Comparison of ENCODE assay signal across 10 mouse cellular contexts in the genomic region with DNA sequence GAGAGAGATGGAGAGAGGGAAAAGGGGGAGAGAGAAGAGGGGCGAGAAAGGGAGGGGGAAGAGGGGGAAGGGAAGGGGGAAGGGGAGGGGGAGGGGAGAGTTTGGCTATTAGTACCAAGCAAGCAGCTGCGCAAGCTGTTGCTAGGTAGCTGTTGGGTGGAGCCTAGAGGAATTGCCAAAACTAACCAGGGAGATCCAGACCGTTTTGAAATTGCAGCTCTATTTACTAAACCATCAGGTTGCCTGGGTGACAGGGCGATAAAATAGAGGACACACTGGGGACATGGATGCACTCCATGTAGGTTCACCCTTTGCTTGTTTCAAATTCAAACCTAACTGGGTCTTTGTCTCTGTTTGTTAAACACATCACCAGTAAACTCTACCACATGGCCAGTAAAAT. TPM values are rescaled to one million over a fixed set of nuclear protein-coding genes. Genes with fewer than 3 reads are reported as not detected.
DNase-seq lines count a peak whose midpoint lies in the region; ATAC-seq and TF ChIP-seq lines count a peak whose summit lies in the region.
"Had no signal": no experiment of that assay in that cellular context is flagged by ENCODE, and none has a peak within 500 bp of the region (broad histone marks: within the 10 kb centered on the region; RNA-seq: fewer than 3 reads in every experiment).

No protein-coding gene starts in this region.

- WGBS in hindbrain, postnatal 0 days: 10% methylated on average over 4 of the region's 4 CpGs

- H3K4me3 ChIP-seq in gastrocnemius, adult 2 months: peak overlapping the region; percentile 60
- H3K4me3 ChIP-seq in hindbrain, postnatal 0 days (ENCODE audit: low read length): no peak overlapping the region
- H3K4me3 ChIP-seq: liver, embryonic 15.5 days had no signal

- no peaks in the 10 kb centered on the region for H3K9me3 ChIP-seq in hindbrain, postnatal 0 days (ENCODE audit: low read length)
- H3K9me3 ChIP-seq: liver, embryonic 15.5 days had no signal

- intact Hi-C loops in gastrocnemius, adult 2 months (cut with DNase I): loop anchor here (5.0 kb wide), 1 partner anchor 36 kb away; no protein-coding TSS in a partner anchor
- intact Hi-C loops in gastrocnemius, postnatal 36 days (cut with DNase I): loop anchor here (10.0 kb wide), 1 partner anchor 468 kb away; no protein-coding TSS in a partner anchor

- H3K27me3 ChIP-seq in hindbrain, postnatal 0 days (ENCODE audit: insufficient read depth, low read length): no peaks in the 10 kb centered on the region
- H3K27me3 ChIP-seq: liver, embryonic 15.5 days had no signal

- peak; percentile 72 for DNase-seq in gastrocnemius, adult 2 months
- no peak for DNase-seq in gastrocnemius, postnatal 36 days
- DNase-seq in thymus, postnatal 4 days: peak; percentile 30
- DNase-seq in thymus, postnatal 36 days: no peak
- DNase-seq in hindbrain, postnatal 0 days (ENCODE audit: low spot score): peak; percentile 43
- peak; percentile 40 for DNase-seq in skeletal muscle tissue, adult 2 months (ENCODE audit: low read depth, low spot score)
- no peak for DNase-seq in left cerebral cortex, adult 11 months (ENCODE audit: low spot score)
- no peak for DNase-seq in right cerebral cortex, postnatal 25 days

- no peak for TF ChIP-seq CTCF in gastrocnemius, adult 2 months (IDR thresholded peaks at IDR 0.05)
- no peak for TF ChIP-seq CTCF in hindbrain, postnatal 0 days (IDR thresholded peaks at IDR 0.05; ENCODE audit: low read depth)

- peaks cover 9% of the 10 kb centered on the region; the same call in 1 of the 2 replicates for H3K4me1 ChIP-seq in hindbrain, postnatal 0 days (ENCODE audit: insufficient read depth, low read length)
- H3K4me1 ChIP-seq: liver, embryonic 15.5 days had no signal

- peak overlapping the region; percentile 81 for H3K27ac ChIP-seq in gastrocnemius, adult 2 months
- H3K27ac ChIP-seq in hindbrain, postnatal 0 days: no peak overlapping the region
- H3K27ac ChIP-seq: liver, embryonic 15.5 days had no signal

- H3K36me3 ChIP-seq in hindbrain, postnatal 0 days (ENCODE audit: insufficient read depth, low read length): no peaks in the 10 kb centered on the region
- H3K36me3 ChIP-seq: liver, embryonic 15.5 days had no signal

- H3K9ac ChIP-seq in hindbrain, postnatal 0 days (replicated peaks; ENCODE audit: low read length): no peak overlapping the region
- H3K9ac ChIP-seq: liver, embryonic 15.5 days had no signal

- 0 out of 2 replicates have a peak, but pooled peaks have one; percentile 22 for ATAC-seq in hindbrain, postnatal 0 days
- ATAC-seq: intestine, embryonic 16.5 days had no signal

- peak overlapping the region; percentile 36; the same call in 1 of the 2 replicates for H3K4me2 ChIP-seq in hindbrain, postnatal 0 days (ENCODE audit: low read depth, low read length)
- H3K4me2 ChIP-seq: liver, embryonic 15.5 days had no signal

RNA-seq across cellular contexts. Expression of a gene that starts 23.8 kb away (rescaled TPM):
- total RNA-seq in gastrocnemius, adult 2 months (2021): 100 to 1,000 TPM in 1 of 2 experiments, 10 to 100 TPM in 1; 95.4 to 186 TPM
- total RNA-seq in gastrocnemius, postnatal 36 days (2021): 100 to 1,000 TPM; 126 to 132 TPM
- total RNA-seq in hindbrain, postnatal 0 days (2014; rRNA removed): 0.21 TPM in 1 of 2 replicates, not detected in the other
- not detected in 2 replicates for polyA plus RNA-seq in hindbrain, postnatal 0 days (2015; fragmentation: Nextera tagmentation; extraction: Ambion mirVana)

Comparison
In these comparisons a context has a peak if more than half of its experiments do, and no peak if none do; other contexts are left out.
1. DNase-seq: peak in gastrocnemius, adult 2 months (single experiment), thymus, postnatal 4 days (single experiment), hindbrain, postnatal 0 days (single experiment) and skeletal muscle tissue, adult 2 months (single experiment); none in gastrocnemius, postnatal 36 days (0 of 2), thymus, postnatal 36 days (0 of 2), left cerebral cortex, adult 11 months (single experiment) and right cerebral cortex, postnatal 25 days (single experiment).
2. RNA of a gene that starts 23.8 kb away (total RNA-seq): 95.4 to 186 TPM in gastrocnemius, adult 2 months and 126 to 132 TPM in gastrocnemius, postnatal 36 days; 0.21 TPM in hindbrain, postnatal 0 days; every median in the first group is over 10 times any median in the second.